Mouse (Mus musculus) small intestine, adult 2 months (tissue): ENCODE measurements around the gene Rasa3.

Source experiments
- CTCF ChIP-seq: fragments of 200-500 bp; IDR thresholded peaks from 2 replicates; pipeline ENCODE4 v1.5.1; 2012; ENCODE audit warnings: low read depth, mild to moderate bottlenecking, control low read depth, inconsistent platforms, low read length, moderate library complexity, mixed read lengths; ENCODE audit not compliant: insufficient replicate concordance, insufficient read length; ENCODE audit errors: extremely low read depth
- POLR2A ChIP-seq: fragments of 200-500 bp; IDR thresholded peaks from 2 replicates; pipeline ENCODE4 v1.6.1; 2012; ENCODE audit warnings: low read depth, mild to moderate bottlenecking, control low read depth, inconsistent platforms, low read length, moderate library complexity

DNA sequence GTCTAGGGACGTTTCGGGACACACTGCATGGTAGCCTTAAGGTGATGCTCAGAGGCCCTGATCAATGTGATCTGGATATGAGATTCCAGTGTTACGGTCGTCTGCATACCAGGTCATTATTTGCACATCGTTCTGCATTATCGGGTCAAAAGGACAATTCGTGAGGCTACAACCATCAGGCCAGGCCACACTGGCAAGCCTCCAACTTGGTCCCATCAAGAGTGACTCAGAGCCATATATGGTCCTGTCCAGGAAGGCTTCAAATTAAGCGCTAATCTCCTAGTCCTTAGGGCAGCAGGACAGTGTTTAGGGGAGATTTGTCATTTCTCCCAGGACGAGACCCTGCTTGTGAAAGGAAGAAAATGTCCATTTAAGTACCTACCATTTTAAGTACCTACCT is 63.3 kb downstream of the Rasa3 start:
- TF ChIP-seq CTCF (no peak), POLR2A (no peak)
